Mouse (Mus musculus) kidney, embryonic 14.5 days (tissue): ENCODE results near the gene AB124611. TPM values are rescaled to one million over a fixed set of nuclear protein-coding genes. Genes with fewer than 3 reads are reported as not detected.
A peak's percentile ranks its signal among the peaks of the same experiment; 100 is the strongest.
"Not testable (repeated sequence)": the region's sequence is repeated elsewhere in the genome, so short reads cannot be mapped to it uniquely, and the experiment has no call there.

ENCODE experiments used
- ATAC-seq: fragments of 200-750 bp; cut with Nextera tagmentation; 2 replicates; pipeline ENCODE4 v1.8.0; 2017; ENCODE audit warnings: moderate number of reproducible peaks, mild to moderate bottlenecking, moderate TSS enrichment, moderate library complexity; ENCODE audit not compliant: low FRiP score, low TSS enrichment
- H3K27ac ChIP-seq: fragments of 300-500 bp; sonication (generic); 2 replicates; pipeline ENCODE4 v1.5.1; 2014; ENCODE audit warnings: low read depth, mild to moderate bottlenecking, low read length, moderate library complexity, mixed read lengths
- H3K27me3 ChIP-seq: fragments of 300-500 bp; sonication (generic); 2 replicates; pipeline ENCODE4 v1.6.1; 2014; ENCODE audit warnings: mild to moderate bottlenecking, low read length; ENCODE audit not compliant: control insufficient read depth, insufficient read depth
- H3K36me3 ChIP-seq: fragments of 300-500 bp; sonication (generic); 2 replicates; pipeline ENCODE4 v1.6.1; 2014; ENCODE audit warnings: low read length, mixed read lengths; ENCODE audit not compliant: control insufficient read depth, insufficient read depth
- H3K4me1 ChIP-seq: fragments of 300-500 bp; sonication (generic); 2 replicates; pipeline ENCODE4 v1.6.1; 2014; ENCODE audit warnings: low read length, mixed read lengths; ENCODE audit not compliant: control insufficient read depth, insufficient read depth
- H3K4me2 ChIP-seq: fragments of 300-500 bp; sonication (generic); replicated peaks from 2 replicates; pipeline ENCODE4 v1.6.1; 2014; ENCODE audit warnings: low read depth, mild to moderate bottlenecking, low read length
- H3K4me3 ChIP-seq: fragments of 300-500 bp; sonication (generic); 2 replicates; pipeline ENCODE4 v1.5.1; 2014; ENCODE audit warnings: mild to moderate bottlenecking, low read length
- H3K9ac ChIP-seq: fragments of 300-500 bp; sonication (generic); 2 replicates; pipeline ENCODE4 v1.6.1; 2014; ENCODE audit warnings: low read depth, mild to moderate bottlenecking, low read length, moderate library complexity
- H3K9me3 ChIP-seq: fragments of 300-500 bp; sonication (generic); 2 replicates; pipeline ENCODE4 v1.6.1; 2016; ENCODE audit warnings: low read length; ENCODE audit not compliant: control insufficient read depth
- WGBS: fragments of 180-500 bp; shearing (Covaris S2); extraction: QIAGEN DNeasy Blood & Tissue Kit; methylation state at CpG from one replicate; pipeline ENCODE4 v1.1.7; 2014; 5-methylcytosine and 5-hydroxymethylcytosine counted together
- polyA plus RNA-seq: library from polyadenylated mRNA; unstranded; fragments of >200 nt; fragmentation: Nextera tagmentation; extraction: Ambion mirVana; gene quantifications from 2 replicates; pipeline ENCODE4 v1.2.1, GENCODE M21; 2014

AB124611 gene
- polyA plus RNA-seq, 1 experiment from 2014 or later, result 4.8 TPM

- WGBS, result 93% methylated on average over 5 of the region's 5 CpGs
- Histone ChIP-seq H3K9me3 (no peaks in the 10 kb centered on the region), H3K4me3 (no peak overlapping the region), H3K27me3 (no peaks in the 10 kb centered on the region), H3K27ac (no peak overlapping the region), H3K9ac (no peak overlapping the region), H3K36me3 (peaks cover 65% of the 10 kb centered on the region), H3K4me1 (peaks cover 18% of the 10 kb centered on the region), H3K4me2 (no peak overlapping the region)
- no peak for ATAC-seq
These were observed 63.6 kb downstream of the AB124611 start for GRCm38 (mm10) chr9:21589538-21589937.

DNA sequence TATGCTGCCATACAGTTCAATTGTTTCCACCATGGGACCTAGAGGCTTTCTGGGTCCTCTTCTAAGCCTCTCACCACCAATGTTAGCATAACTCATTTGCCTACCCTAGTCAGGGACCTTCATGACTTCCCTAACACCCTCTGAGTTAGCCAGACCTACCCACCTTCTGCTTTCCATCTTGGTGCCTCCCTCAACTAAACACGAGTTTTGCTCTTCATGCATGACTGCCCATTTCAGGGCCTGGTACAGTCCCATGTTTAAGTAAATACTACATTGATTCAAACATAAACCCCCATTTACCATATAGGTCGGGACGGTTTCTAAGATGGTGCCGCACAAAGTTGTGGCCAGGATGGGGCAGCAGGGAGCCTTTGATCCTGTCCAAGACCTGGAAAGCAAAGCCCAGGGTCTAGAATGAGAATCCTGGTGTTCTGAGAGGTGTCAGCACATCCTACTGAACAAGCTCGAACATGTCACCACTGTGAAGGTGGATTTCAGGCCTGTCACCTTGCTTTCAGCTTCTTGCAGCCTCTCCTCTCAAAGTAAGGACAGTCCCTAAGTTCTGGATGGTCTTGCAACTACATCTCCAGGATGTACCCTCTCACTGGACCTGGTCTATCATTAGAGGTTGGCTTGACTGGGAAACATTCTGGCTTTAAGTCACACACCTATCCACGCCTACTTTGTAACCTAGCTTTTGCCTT is 65.3 kb downstream of the AB124611 start:
- Histone ChIP-seq H3K4me1 (peaks cover 18% of the 10 kb centered on the region), H3K4me2 (peak overlapping the region; percentile 95; the same call in 1 of the 2 replicates), H3K9ac (0 out of 2 replicates have a peak overlapping the region, but pooled peaks have one; percentile 88), H3K27ac (no peak overlapping the region), H3K4me3 (peak overlapping the region; percentile 96), H3K36me3 (peaks cover 51% of the 10 kb centered on the region), H3K27me3 (no peaks in the 10 kb centered on the region), H3K9me3 (no peaks in the 10 kb centered on the region)
- no peak for ATAC-seq
- 81% methylated on average over 6 of the region's 6 CpGs for WGBS

- ATAC-seq, result peak; percentile 65
- H3K4me1 ChIP-seq, result peaks cover 18% of the 10 kb centered on the region
- H3K9me3 ChIP-seq, result no peaks in the 10 kb centered on the region
- H3K27me3 ChIP-seq, result no peaks in the 10 kb centered on the region
- peak overlapping the region; percentile 88 for H3K9ac ChIP-seq
- H3K4me3 ChIP-seq, result peak overlapping the region; percentile 96
- WGBS, result 19% methylated on average over 17 of the region's 17 CpGs
- peaks cover 43% of the 10 kb centered on the region for H3K36me3 ChIP-seq
- peak overlapping the region; percentile 95 for H3K4me2 ChIP-seq
- no peak overlapping the region; the same call in 1 of the 2 replicates for H3K27ac ChIP-seq
These were observed 66.1 kb downstream of the AB124611 start for GRCm38 (mm10) chr9:21591831-21592702.

DNA sequence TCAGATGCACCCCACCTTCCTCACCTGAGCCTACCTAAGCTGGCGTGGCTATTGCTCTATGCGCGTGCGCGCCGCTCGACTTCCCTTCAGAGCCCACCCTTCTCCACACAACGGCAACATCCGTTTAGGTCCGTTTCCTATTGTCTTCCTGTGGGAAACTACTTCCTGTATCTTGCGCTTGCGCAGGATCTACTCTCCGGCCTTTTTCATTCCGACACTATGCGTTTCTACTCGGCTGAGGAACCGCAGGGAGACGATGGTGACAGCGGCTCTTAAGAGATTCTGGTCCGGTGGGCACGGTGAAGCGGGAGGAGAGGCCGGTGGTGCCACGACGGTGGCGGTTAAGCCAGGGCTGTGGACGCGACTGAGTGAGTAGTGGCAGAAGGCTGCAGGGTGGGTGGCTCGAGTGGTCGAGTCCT is 66.7 kb downstream of the AB124611 start, which contains the start of the genes Timm29 and Yipf2:
Gene Timm29, plus strand, starts transcription at position 20 of the 419 bp plus-strand sequence.
Gene Yipf2, minus strand, starts transcription at position 126 of the 419 bp plus-strand sequence.
- Histone ChIP-seq H3K4me2 (peak within 1 kb of the TSS; percentile 95), H3K27me3 (no peaks in the 10 kb centered on the region), H3K36me3 (peaks cover 37% of the 10 kb centered on the region), H3K4me3 (peak within 1 kb of the TSS; percentile 96), H3K9me3 (no peaks in the 10 kb centered on the region), H3K27ac (peak within 1 kb of the TSS; percentile 86), H3K9ac (peak within 1 kb of the TSS; percentile 88), H3K4me1 (peaks cover 18% of the 10 kb centered on the region)
- peak; percentile 94 for ATAC-seq
- WGBS, result under 1% methylated on average over 30 of the region's 30 CpGs

DNA sequence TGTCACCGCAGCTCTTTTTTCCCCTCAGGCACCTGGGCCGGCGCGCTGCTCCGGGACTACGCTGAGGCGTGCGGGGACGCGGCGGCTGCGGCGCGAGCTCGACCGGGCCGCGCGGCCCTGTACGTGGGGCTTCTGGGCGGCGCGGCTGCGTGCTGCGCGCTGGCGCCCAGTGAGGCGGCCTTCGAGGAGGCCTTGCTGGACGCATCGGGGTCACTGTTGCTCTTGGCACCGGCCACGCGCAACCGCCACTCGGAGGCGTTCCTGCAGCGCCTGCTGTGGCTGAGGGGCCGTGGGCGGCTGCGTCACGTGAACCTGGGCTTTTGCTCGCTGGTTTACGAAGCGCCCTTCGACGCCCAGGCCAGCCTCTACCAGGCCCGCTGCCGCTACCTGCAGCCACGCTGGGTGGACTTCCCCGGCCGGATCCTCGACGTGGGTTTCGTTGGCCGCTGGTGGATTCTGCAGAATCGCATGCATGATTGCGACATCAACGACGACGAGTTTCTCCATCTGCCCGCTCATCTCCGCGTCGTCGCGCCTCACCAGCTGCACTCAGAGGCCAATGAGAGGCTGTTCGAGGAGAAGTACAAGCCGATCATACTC is 67.2 kb downstream of the AB124611 start:
- peak; percentile 56 for ATAC-seq
- Histone ChIP-seq H3K36me3 (peaks cover 32% of the 10 kb centered on the region), H3K9ac (peak overlapping the region; percentile 88), H3K27ac (peak overlapping the region; percentile 86), H3K27me3 (no peaks in the 10 kb centered on the region), H3K9me3 (no peaks in the 10 kb centered on the region), H3K4me2 (peak overlapping the region; percentile 95), H3K4me1 (peaks cover 18% of the 10 kb centered on the region), H3K4me3 (peak overlapping the region; percentile 96)
- WGBS, result 2% methylated on average over 57 of the region's 69 CpGs

DNA sequence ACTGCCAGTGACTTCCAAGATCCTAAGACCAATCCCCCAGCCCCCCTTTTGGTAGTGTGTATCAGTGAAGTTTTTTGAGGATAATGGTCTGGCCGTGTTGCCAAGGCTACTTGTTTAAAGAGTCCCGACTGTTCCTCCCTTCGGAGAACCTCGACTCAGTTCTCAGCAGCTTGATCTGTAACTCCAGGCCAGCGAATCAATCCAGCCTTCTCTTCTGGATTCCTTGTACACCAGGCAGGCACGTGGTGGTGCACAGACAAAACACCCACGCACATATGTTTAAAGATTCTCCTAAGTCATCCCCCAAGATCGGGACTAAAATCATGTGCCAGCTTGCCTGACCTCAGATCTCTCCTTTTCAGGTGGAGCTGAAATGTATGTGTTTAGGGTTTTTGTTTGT is 68.4 kb downstream of the AB124611 start:
- H3K27ac ChIP-seq, ATAC-seq, H3K9me3 ChIP-seq, H3K27me3 ChIP-seq: not testable (repeated sequence)
- Histone ChIP-seq H3K4me3 (peak overlapping the region; percentile 96; the same call in 1 of the 2 replicates), H3K36me3 (peaks cover 22% of the 10 kb centered on the region; the same call in 1 of the 2 replicates), H3K9ac (0 out of 2 replicates have a peak overlapping the region, but pooled peaks have one; percentile 18), H3K4me1 (peaks cover 18% of the 10 kb centered on the region), H3K4me2 (peak overlapping the region; percentile 95; the same call in 1 of the 2 replicates)
- 89% methylated on average over 8 of the region's 8 CpGs for WGBS

DNA sequence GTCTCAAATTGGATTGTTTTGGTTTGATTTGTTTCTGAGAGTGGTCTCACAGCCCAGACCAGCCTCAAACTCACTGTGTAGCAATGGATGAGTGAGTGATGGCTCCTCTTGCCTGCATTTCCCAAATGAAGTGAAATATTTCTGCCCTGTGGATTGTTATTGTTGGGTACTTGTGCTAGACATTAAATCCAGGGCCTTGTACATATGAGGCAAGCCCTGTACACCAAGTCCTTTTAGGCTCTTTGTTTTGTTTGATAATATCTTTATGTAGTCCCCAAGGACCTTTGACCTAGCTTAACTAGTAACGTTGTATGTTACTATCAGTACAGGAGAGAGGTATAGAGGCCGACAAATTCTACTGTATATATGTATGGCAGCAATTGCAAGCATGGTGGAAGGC is 68.9 kb downstream of the AB124611 start:
- Histone ChIP-seq H3K27me3 (no peaks in the 10 kb centered on the region), H3K36me3 (peaks cover 17% of the 10 kb centered on the region; the same call in 1 of the 2 replicates)
- 77% methylated on average over 2 of the region's 2 CpGs for WGBS

More for the DNA sequence above, 68.9 kb downstream of the AB124611 start:
- no peak overlapping the region; the same call in 1 of the 2 replicates for H3K4me3 ChIP-seq
- no peak overlapping the region for H3K27ac ChIP-seq
- no peaks in the 10 kb centered on the region for H3K9me3 ChIP-seq
- H3K4me2 ChIP-seq, result no peak overlapping the region
- peaks cover 18% of the 10 kb centered on the region for H3K4me1 ChIP-seq
- H3K9ac ChIP-seq, result no peak overlapping the region
- no peak for ATAC-seq
